Mouse (Mus musculus): Measurements from ENCODE around the gene Ttc7. TPM values are rescaled to one million over a fixed set of nuclear protein-coding genes. Genes with fewer than 3 reads are reported as not detected.
A peak's percentile ranks its signal among the peaks of the same experiment; 100 is the strongest.

Gene Ttc7
- polyA plus RNA-seq, 1 experiment from 2014 or later, result 3.6 TPM

GRCm38 (mm10) chr17:87275363-87276341 is 7.0 kb upstream of the Ttc7 start:
- Histone ChIP-seq H3K27me3 (ENCODE audit: low read depth, poor library complexity, severe bottlenecking) (peaks cover 16% of the 10 kb centered on the region; the same call in 1 of the 2 replicates), H3K9me3 (replicated peaks) (no peaks in the 10 kb centered on the region), H3K4me3 (no peak overlapping the region), H3K36me3 (no peaks in the 10 kb centered on the region), H3K27ac (no peak overlapping the region), H3K4me1 (0 out of 2 replicates have a peak, but pooled peaks cover 6% of the 10 kb centered on the region)
- 60% methylated on average over 15 of the region's 15 CpGs for WGBS
- no peak for DNase-seq (ENCODE audit: low spot score)

GRCm38 (mm10) chr17:87282007-87282705 is 530 bp upstream of the Ttc7 start:
- WGBS, result under 1% methylated on average over 44 of the region's 44 CpGs
- Histone ChIP-seq H3K27ac (peak overlapping the region; percentile 96), H3K27me3 (ENCODE audit: low read depth, poor library complexity, severe bottlenecking) (peaks cover 60% of the 10 kb centered on the region)

GRCm38 (mm10) chr17:87283055-87283754 is 519 bp downstream of the Ttc7 start:
- DNase-seq (ENCODE audit: low spot score), result peak; percentile 80
- H3K36me3 ChIP-seq, result no peaks in the 10 kb centered on the region
- peaks cover 37% of the 10 kb centered on the region for H3K4me1 ChIP-seq
- H3K27ac ChIP-seq, result peak overlapping the region; percentile 96
- peaks cover 71% of the 10 kb centered on the region for H3K27me3 ChIP-seq (ENCODE audit: low read depth, poor library complexity, severe bottlenecking)
- H3K4me3 ChIP-seq, result peak overlapping the region; percentile 84
- H3K9me3 ChIP-seq (replicated peaks), result no peaks in the 10 kb centered on the region
- WGBS, result under 1% methylated on average over 55 of the region's 56 CpGs

More at GRCm38 (mm10) chr17:87282007-87282705, 530 bp upstream of the Ttc7 start:
- Histone ChIP-seq H3K36me3 (no peaks in the 10 kb centered on the region), H3K4me3 (peak overlapping the region; percentile 84), H3K9me3 (replicated peaks) (no peaks in the 10 kb centered on the region), H3K4me1 (peaks cover 35% of the 10 kb centered on the region)
- DNase-seq (ENCODE audit: low spot score), result peak; percentile 85

- peak overlapping the region; percentile 25; the same call in 1 of the 2 replicates for H3K27ac ChIP-seq
- peak overlapping the region; percentile 84 for H3K4me3 ChIP-seq
- peaks cover 78% of the 10 kb centered on the region for H3K27me3 ChIP-seq (ENCODE audit: low read depth, poor library complexity, severe bottlenecking)
- WGBS, result 3% methylated on average over 21 of the region's 21 CpGs
- peaks cover 38% of the 10 kb centered on the region for H3K4me1 ChIP-seq
- peak; percentile 53 for DNase-seq (ENCODE audit: low spot score)
- H3K9me3 ChIP-seq (replicated peaks), result no peaks in the 10 kb centered on the region
- no peaks in the 10 kb centered on the region for H3K36me3 ChIP-seq
Measured at GRCm38 (mm10) chr17:87283755-87284481, 1.2 kb downstream of the Ttc7 start.

- peaks cover 38% of the 10 kb centered on the region for H3K4me1 ChIP-seq
- WGBS, result 52% methylated on average over 7 of the region's 7 CpGs
Measured at GRCm38 (mm10) chr17:87284482-87285040, 1.9 kb downstream of the Ttc7 start.

GRCm38 (mm10) chr17:87285731-87286465 is 3.2 kb downstream of the Ttc7 start:
- Histone ChIP-seq H3K9me3 (replicated peaks) (no peaks in the 10 kb centered on the region), H3K27me3 (ENCODE audit: low read depth, poor library complexity, severe bottlenecking) (peaks cover 79% of the 10 kb centered on the region), H3K27ac (no peak overlapping the region), H3K36me3 (no peaks in the 10 kb centered on the region), H3K4me1 (peaks cover 38% of the 10 kb centered on the region), H3K4me3 (no peak overlapping the region)
- DNase-seq (ENCODE audit: low spot score), result no peak
- 81% methylated on average over 23 of the region's 23 CpGs for WGBS

More at GRCm38 (mm10) chr17:87284482-87285040, 1.9 kb downstream of the Ttc7 start:
- no peak overlapping the region for H3K4me3 ChIP-seq
- no peak overlapping the region for H3K27ac ChIP-seq
- H3K27me3 ChIP-seq (ENCODE audit: low read depth, poor library complexity, severe bottlenecking), result peaks cover 84% of the 10 kb centered on the region
- H3K9me3 ChIP-seq (replicated peaks), result no peaks in the 10 kb centered on the region
- no peak for DNase-seq (ENCODE audit: low spot score)
- H3K36me3 ChIP-seq, result no peaks in the 10 kb centered on the region

GRCm38 (mm10) chr17:87286481-87287143 is 3.9 kb downstream of the Ttc7 start:
- H3K36me3 ChIP-seq, result no peaks in the 10 kb centered on the region
- no peak for DNase-seq (ENCODE audit: low spot score)
- H3K4me3 ChIP-seq, result no peak overlapping the region
- peaks cover 73% of the 10 kb centered on the region for H3K27me3 ChIP-seq (ENCODE audit: low read depth, poor library complexity, severe bottlenecking)
- H3K27ac ChIP-seq, result no peak overlapping the region
- no peaks in the 10 kb centered on the region for H3K9me3 ChIP-seq (replicated peaks)
- H3K4me1 ChIP-seq, result peaks cover 31% of the 10 kb centered on the region
- WGBS, result 64% methylated on average over 8 of the region's 8 CpGs

- H3K27me3 ChIP-seq (ENCODE audit: low read depth, poor library complexity, severe bottlenecking), result peaks cover 72% of the 10 kb centered on the region
- H3K9me3 ChIP-seq (replicated peaks), result no peaks in the 10 kb centered on the region
- WGBS, result 62% methylated on average over 8 of the region's 8 CpGs
- H3K4me1 ChIP-seq, result peaks cover 26% of the 10 kb centered on the region
- no peak for DNase-seq (ENCODE audit: low spot score)
- H3K36me3 ChIP-seq, result no peaks in the 10 kb centered on the region
- no peak overlapping the region for H3K4me3 ChIP-seq
- H3K27ac ChIP-seq, result no peak overlapping the region
Measured at GRCm38 (mm10) chr17:87287197-87287777, 4.6 kb downstream of the Ttc7 start.

GRCm38 (mm10) chr17:87288131-87288530 is 5.4 kb downstream of the Ttc7 start:
- Histone ChIP-seq H3K4me1 (peaks cover 22% of the 10 kb centered on the region), H3K4me3 (no peak overlapping the region), H3K9me3 (replicated peaks) (no peaks in the 10 kb centered on the region), H3K27ac (0 out of 2 replicates have a peak overlapping the region, but pooled peaks have one; percentile 8), H3K27me3 (ENCODE audit: low read depth, poor library complexity, severe bottlenecking) (peaks cover 70% of the 10 kb centered on the region), H3K36me3 (no peaks in the 10 kb centered on the region)
- WGBS, result 26% methylated on average over 12 of the region's 12 CpGs
- DNase-seq (ENCODE audit: low spot score), result no peak

GRCm38 (mm10) chr17:87289367-87289766 is 6.7 kb downstream of the Ttc7 start:
- Histone ChIP-seq H3K4me1 (peaks cover 9% of the 10 kb centered on the region), H3K27ac (no peak overlapping the region), H3K4me3 (no peak overlapping the region), H3K9me3 (replicated peaks) (no peaks in the 10 kb centered on the region), H3K27me3 (ENCODE audit: low read depth, poor library complexity, severe bottlenecking) (peaks cover 58% of the 10 kb centered on the region), H3K36me3 (no peaks in the 10 kb centered on the region)
- WGBS, result 81% methylated on average over 5 of the region's 5 CpGs
- DNase-seq (ENCODE audit: low spot score), result no peak

Data from limb, embryonic 10.5 days (tissue).